In genomic region chr5:74943737-74944403, GRCm38 (mm10) we compare ENCODE assay signal across 8 mouse cellular contexts.
DNase-seq lines count a peak whose midpoint lies in the region; ATAC-seq and TF ChIP-seq lines count a peak whose summit lies in the region.

No protein-coding gene starts in this region.

- TF ChIP-seq POLR2A in lung, adult 2 months (IDR thresholded peaks at IDR 0.05; ENCODE audit: borderline replicate concordance, extremely low read depth, low read depth, low read length): peak; percentile 45; the same call in 1 of the 2 replicates

- H3K4me3 ChIP-seq in layer of hippocampus, adult 2 months: peak overlapping the region; percentile 31
- peak overlapping the region; percentile 17 for H3K4me3 ChIP-seq in lung, adult 2 months (replicated peaks; ENCODE audit: extremely low read depth, low read depth, low read length)

- ATAC-seq in neutrophil, adult 5-6 weeks (ENCODE audit: extremely low read depth, insufficient number of reproducible peaks, low FRiP score, poor library complexity, severe bottlenecking): peak; percentile 68

- WGBS in lung, adult 2 months: 1% methylated on average over 23 of the region's 23 CpGs

- DNase-seq in ES-CJ7 (ENCODE audit: low read depth, low spot score): peak; percentile 69
- peak; percentile 65 for DNase-seq in cerebellum, adult 11-12 months
- DNase-seq in forelimb bud, embryonic 11.5 days (ENCODE audit: low read depth, low spot score): peak; percentile 86
- DNase-seq in heart, postnatal 4 days: peak; percentile 92
- DNase-seq in layer of hippocampus, adult 2 months (ENCODE audit: low spot score in 2 of 2): peak; percentile 79 to 82
- DNase-seq in lung, adult 2 months: peak; percentile 82
- DNase-seq in testis, postnatal 14 days (ENCODE audit: low spot score): peak; percentile 70

- TF ChIP-seq CTCF in layer of hippocampus, adult 2 months (conservative IDR thresholded peaks at IDR 0.05): peak; percentile 91
- peak; percentile 92 for TF ChIP-seq CTCF in lung, adult 2 months (IDR thresholded peaks at IDR 0.05; ENCODE audit: insufficient read depth, low read length)

- H3K4me1 ChIP-seq in lung, adult 2 months (ENCODE audit: control insufficient read depth, insufficient read depth, low read length): no peaks in the 10 kb centered on the region

- peak overlapping the region; percentile 49 for H3K27ac ChIP-seq in layer of hippocampus, adult 2 months

Comparison
In these comparisons a context has a peak if more than half of its experiments do, and no peak if none do; other contexts are left out.
1. Peak in every context shown above with its lines: DNase-seq, ATAC-seq, H3K4me3 ChIP-seq and H3K27ac ChIP-seq.